In the genomic region with DNA sequence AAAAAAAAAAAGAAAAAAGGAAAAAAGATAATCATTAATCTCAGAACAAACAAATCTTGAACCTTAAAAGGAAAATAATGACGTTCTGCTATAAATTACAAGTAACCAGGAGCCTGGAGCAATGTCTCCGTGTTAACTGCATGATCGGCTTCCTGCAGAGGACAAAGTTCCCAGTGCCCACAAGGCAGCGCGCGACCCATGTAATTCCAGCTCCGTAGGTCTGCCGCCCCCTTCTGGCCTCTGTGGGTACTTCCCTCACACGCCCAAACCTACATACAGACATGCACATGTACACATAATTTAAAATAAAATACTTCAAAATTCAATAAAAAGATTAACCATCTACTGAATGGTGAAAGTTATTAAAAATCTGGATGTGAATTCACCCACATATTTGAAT, we compare ENCODE assay signal across 8 mouse cellular contexts. TPM values are rescaled to one million over a fixed set of nuclear protein-coding genes. Genes with fewer than 3 reads are reported as not detected.
DNase-seq lines count a peak whose midpoint lies in the region; ATAC-seq and TF ChIP-seq lines count a peak whose summit lies in the region.

No protein-coding gene starts in this region.

- no peaks in the 10 kb centered on the region for H3K79me2 ChIP-seq in heart, adult 2 months (replicated peaks; ENCODE audit: control insufficient read depth, insufficient read depth, low read length)

- intact Hi-C loops in heart, adult 2 months (cut with DNase I): no loop called here
- intact Hi-C loops in heart, postnatal 25 days (cut with DNase I): no loop called here

- H3K27ac ChIP-seq in heart, adult 2 months: no peak overlapping the region
- no peak overlapping the region for H3K27ac ChIP-seq in liver, postnatal 0 days (ENCODE audit: low read depth)

- no peak for TF ChIP-seq POLR2A in heart, adult 2 months (IDR thresholded peaks at IDR 0.05; ENCODE audit: insufficient read depth, low read depth, low read length)

- no peak overlapping the region for H3K4me3 ChIP-seq in heart, adult 2 months
- H3K4me3 ChIP-seq in liver, postnatal 0 days (ENCODE audit: low read depth, low read length): no peak overlapping the region

- ATAC-seq in liver, postnatal 0 days: no peak

- H3K4me1 ChIP-seq in heart, adult 2 months (ENCODE audit: control insufficient read depth, insufficient read depth, low read length): no peaks in the 10 kb centered on the region
- no peaks in the 10 kb centered on the region for H3K4me1 ChIP-seq in liver, postnatal 0 days (ENCODE audit: insufficient read depth)

- H3K9me3 ChIP-seq in liver, postnatal 0 days (ENCODE audit: low read length): no peaks in the 10 kb centered on the region

- TF ChIP-seq EP300 in heart, adult 2 months (IDR thresholded peaks at IDR 0.05; ENCODE audit: insufficient read depth, low read depth, low read length): no peak
- no peak for TF ChIP-seq EP300 in liver, postnatal 0 days (IDR thresholded peaks at IDR 0.05; ENCODE audit: low read depth)

- DNase-seq in heart, adult 2 months: no peak
- no peak for DNase-seq in heart, postnatal 25 days (ENCODE audit: low spot score)
- peak; percentile 9 for DNase-seq in 3T3-L1 (ENCODE audit: low read depth, low spot score)
- peak; percentile 5 for DNase-seq in c-Kit-positive CD71-negative TER-119-negative erythroid progenitor cells, embryonic 14.5 days (ENCODE audit: low read depth)
- DNase-seq in liver, postnatal 0 days: peak; percentile 54
- no peak for DNase-seq in adrenal gland, adult 8-10 months
- no peak for DNase-seq in left cerebral cortex, adult 9 months (ENCODE audit: low spot score in 2 of 2)
- DNase-seq in gastrocnemius, adult 8-10 months (ENCODE audit: low spot score in 2 of 2): no peak

- TF ChIP-seq CTCF in heart, adult 2 months (IDR thresholded peaks at IDR 0.05): peak; percentile 47
- TF ChIP-seq CTCF in liver, postnatal 0 days (IDR thresholded peaks at IDR 0.05; ENCODE audit: low read depth): peak; percentile 61

- 58% methylated on average over 9 of the region's 9 CpGs for WGBS in heart, adult 2 months
- 51% methylated on average over 9 of the region's 9 CpGs for whole genome bisulfite sequencing in liver, postnatal 0 days (ENCODE audit: insufficient replicate concordance)

- no peaks in the 10 kb centered on the region for H3K36me3 ChIP-seq in heart, adult 2 months (ENCODE audit: control insufficient read depth, insufficient read depth, low read length)
- H3K36me3 ChIP-seq in liver, postnatal 0 days (replicated peaks; ENCODE audit: insufficient read depth, low read length): no peaks in the 10 kb centered on the region

- no peak overlapping the region for H3K9ac ChIP-seq in heart, adult 2 months (ENCODE audit: low read depth, low read length)
- H3K9ac ChIP-seq in liver, postnatal 0 days (replicated peaks): no peak overlapping the region

- no peak overlapping the region for H3K4me2 ChIP-seq in liver, postnatal 0 days (ENCODE audit: low read depth, low read length)

- H3K27me3 ChIP-seq in heart, adult 2 months (ENCODE audit: control insufficient read depth, insufficient read depth, low read length): no peaks in the 10 kb centered on the region
- no peaks in the 10 kb centered on the region for H3K27me3 ChIP-seq in liver, postnatal 0 days (ENCODE audit: insufficient read depth, low read length)

RNA-seq across cellular contexts. Expression of a gene that starts 39.6 kb away (rescaled TPM):
- under 1 TPM; 0.59 to 0.68 TPM for total RNA-seq in heart, adult 2 months (2021)
- 0.31 and 0.32 TPM in 2 replicates for polyA plus RNA-seq in heart, adult 2 months (2012; rRNA removed)
- 1 to 10 TPM in 1 of 2 experiments, under 1 TPM in 1; 0.59 to 1.9 TPM for total RNA-seq in heart, postnatal 25 days (2021)
- polyA plus RNA-seq in liver, postnatal 0 days (2015; fragmentation: Nextera tagmentation; extraction: Ambion mirVana): 5.0 and 7.1 TPM in 2 replicates
- 1 to 10 TPM in 2 of 4 experiments, under 1 TPM in 2; 0.83 to 1.1 (median 0.96) TPM for total RNA-seq in adrenal gland, adult 8-10 months (2022)
- 1 to 10 TPM in 1 of 4 experiments, under 1 TPM in 3; 0.17 to 1.0 (median 0.27) TPM for total RNA-seq in gastrocnemius, adult 8-10 months (2022)

Comparison
In these comparisons a context has a peak if more than half of its experiments do, and no peak if none do; other contexts are left out.
1. DNase-seq: peak in 3T3-L1 (single experiment), c-Kit-positive CD71-negative TER-119-negative erythroid progenitor cells, embryonic 14.5 days (single experiment) and liver, postnatal 0 days (single experiment); none in heart, adult 2 months (0 of 2), heart, postnatal 25 days (single experiment), adrenal gland, adult 8-10 months (single experiment), left cerebral cortex, adult 9 months (0 of 2) and gastrocnemius, adult 8-10 months (0 of 2).